Mouse (Mus musculus) thymus, postnatal 0 days (tissue): ENCODE measurements around the gene Bpifb5. TPM values are rescaled to one million over a fixed set of nuclear protein-coding genes. Genes with fewer than 3 reads are reported as not detected.
"Not testable (repeated sequence)": the region's sequence is repeated elsewhere in the genome, so short reads cannot be mapped to it uniquely, and the experiment has no call there.

Experiments used
- DNase-seq: peaks from one replicate; pipeline ENCODE4 v3.0.0-alpha.2; 2015; ENCODE audit warnings: low spot score
- polyA plus RNA-seq: library from polyadenylated mRNA; unstranded; fragments of >200 nt; fragmentation: Nextera tagmentation; extraction: Ambion mirVana; gene quantifications from 2 replicates; pipeline ENCODE4 v1.2.1, GENCODE M21; 2015

The Bpifb5 gene
- 0.24 and 0.35 TPM in 2 replicates for polyA plus RNA-seq

DNA sequence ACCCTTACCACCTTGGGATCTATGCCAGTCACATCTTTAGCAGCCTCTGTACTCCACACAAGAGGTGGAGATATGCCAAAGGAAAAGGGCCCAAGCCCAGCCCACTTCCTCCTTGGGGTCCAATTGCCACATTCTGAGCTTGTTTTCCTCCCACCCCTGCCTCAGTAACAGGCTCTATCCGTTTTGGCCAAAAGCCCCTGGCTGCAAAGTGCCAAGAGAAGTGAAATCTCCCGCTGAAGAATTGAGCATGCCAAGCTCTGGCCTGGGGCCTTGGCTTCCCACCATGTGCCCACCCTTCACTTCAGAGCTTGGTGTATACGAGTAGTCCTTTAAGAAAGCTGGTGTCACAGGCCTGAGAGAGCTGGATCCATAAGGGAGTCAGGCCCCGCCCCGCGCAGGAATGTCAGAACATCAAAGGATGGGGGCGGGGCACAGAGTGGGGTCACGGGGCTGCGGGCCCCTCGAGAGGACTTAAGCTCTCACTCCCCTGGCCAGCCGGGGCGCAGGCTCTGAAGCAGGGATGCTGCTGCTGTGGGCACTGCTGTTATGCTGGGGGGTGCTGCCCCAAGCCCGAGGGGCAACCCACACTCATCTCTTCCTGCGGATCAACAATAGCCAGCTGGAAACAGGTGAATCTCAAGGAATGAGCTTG, at the start of gene Bpifb5:
Bpifb5 (plus strand) TSS at position 478 of the 652 bp plus-strand sequence.
- no peak for DNase-seq

DNA sequence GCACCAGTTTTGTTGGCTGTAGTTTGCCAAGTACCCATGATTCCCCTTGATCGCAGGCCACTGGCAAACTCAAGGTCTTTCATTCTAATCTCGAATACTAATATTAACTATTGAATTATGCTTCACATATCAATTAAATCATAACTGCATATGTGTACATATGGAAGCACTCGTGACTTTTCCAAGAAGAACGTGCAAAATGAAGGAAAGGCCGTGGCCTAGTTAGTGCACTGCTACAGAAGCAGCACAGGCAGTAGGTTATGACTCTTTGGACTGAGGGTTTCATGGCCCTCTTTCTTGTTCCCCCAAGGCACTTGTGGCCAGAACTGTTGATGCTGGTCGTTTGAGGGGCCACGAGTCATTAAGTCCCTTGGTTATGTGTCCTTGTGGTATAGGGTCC, 41.6 kb upstream of the Bpifb5 start:
- DNase-seq: not testable (repeated sequence)

DNA sequence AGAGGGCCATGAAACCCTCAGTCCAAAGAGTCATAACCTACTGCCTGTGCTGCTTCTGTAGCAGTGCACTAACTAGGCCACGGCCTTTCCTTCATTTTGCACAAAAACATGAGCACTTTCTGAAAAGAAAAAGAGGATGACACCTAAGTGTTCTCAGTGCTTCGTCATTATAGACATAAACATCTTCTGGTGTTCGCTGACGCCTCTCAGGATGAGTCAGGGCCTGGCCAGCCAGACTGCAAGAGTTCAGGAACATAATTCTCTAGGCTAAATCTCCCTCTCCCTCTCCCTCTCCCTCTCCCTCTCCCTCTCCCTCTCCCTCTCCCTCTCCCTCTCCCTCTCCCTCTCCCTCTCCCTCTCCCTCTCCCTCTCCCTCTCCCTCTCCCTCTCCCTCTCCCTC, 40.5 kb upstream of the Bpifb5 start:
- DNase-seq: not testable (repeated sequence)

DNA sequence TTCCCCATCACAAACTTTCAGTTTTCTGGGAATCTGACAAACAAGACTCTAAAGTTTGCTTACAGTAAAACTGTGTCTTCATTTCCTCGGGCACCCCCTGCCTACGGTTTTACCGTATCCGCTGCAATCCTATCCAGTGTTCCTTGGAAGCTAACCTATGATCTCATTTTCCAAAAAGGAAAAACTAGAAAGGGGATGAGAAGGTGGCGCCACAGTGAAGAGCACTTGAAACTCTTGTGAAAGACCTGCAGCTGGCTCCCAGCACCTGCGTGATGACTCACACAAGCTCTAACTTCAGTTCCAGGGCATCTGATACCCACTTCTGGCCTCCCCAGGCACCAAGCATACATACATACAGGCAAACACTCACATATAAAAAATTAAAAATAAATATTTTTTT, 38.2 kb upstream of the Bpifb5 start:
- no peak for DNase-seq

DNA sequence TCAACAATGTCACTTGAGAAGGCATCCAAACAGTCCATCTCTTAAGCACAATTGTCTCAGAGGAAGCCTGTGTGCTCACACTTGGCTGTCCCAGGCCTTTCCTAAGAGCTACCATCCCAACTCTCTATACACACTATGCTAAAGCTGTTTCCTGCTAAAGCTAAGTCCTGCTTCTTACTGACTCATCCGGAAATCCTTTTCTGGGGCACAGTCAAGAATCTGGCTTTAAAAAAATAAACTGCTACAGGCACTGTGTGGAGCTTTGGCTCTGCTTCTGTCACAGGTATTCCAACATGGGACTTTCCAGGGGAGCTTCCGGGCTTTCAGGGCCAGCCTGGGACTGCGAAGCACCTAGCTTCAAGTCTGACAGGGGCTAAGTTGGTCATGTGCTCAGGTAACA, 37.8 kb upstream of the Bpifb5 start:
- no peak for DNase-seq

DNA sequence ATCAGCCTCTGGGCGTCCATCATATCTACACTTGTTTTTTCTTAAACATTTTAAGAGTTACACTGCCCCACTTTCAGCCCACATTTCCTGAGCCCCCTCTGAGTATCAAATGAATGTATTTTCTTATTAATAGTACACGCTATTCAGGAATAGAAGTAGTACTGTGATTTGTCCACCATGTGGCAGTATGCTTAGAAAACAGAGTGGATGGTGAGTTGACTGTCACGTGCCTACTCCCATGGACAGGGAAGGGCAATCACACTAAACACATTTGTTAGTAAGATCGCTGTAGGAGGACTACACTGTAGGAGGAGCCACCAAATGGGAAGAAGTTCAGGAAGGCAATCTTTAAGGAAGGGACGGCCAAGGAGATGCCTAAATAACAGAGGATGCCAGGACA, 36.1 kb upstream of the Bpifb5 start:
- no peak for DNase-seq

DNA sequence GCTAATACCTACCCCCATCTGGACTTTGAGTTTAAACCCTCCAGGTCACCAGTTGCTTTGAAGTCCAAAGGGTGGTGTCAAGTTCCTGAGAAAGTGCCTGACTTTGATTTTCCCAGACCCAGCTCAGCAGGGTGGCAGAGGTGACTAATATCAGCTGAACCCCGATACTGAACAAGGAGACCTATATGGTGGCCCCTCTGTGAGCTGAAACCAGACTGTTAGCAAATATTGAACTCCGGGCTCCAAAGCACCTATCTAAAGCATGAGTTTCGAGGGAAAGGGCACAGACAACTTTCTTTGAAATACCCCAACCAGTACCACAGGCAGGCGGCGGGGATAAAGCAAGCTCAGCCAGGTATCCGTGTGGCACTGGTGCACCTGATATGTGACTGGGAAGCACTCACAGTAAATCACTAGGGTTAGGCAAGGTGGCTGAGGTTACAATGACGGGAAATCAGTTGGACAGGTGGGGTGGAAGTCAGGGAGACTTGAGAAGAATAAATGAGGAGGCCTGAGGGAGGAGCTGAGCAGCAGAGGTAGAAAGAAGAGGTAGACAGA, 33.6 kb upstream of the Bpifb5 start:
- DNase-seq: no peak

DNA sequence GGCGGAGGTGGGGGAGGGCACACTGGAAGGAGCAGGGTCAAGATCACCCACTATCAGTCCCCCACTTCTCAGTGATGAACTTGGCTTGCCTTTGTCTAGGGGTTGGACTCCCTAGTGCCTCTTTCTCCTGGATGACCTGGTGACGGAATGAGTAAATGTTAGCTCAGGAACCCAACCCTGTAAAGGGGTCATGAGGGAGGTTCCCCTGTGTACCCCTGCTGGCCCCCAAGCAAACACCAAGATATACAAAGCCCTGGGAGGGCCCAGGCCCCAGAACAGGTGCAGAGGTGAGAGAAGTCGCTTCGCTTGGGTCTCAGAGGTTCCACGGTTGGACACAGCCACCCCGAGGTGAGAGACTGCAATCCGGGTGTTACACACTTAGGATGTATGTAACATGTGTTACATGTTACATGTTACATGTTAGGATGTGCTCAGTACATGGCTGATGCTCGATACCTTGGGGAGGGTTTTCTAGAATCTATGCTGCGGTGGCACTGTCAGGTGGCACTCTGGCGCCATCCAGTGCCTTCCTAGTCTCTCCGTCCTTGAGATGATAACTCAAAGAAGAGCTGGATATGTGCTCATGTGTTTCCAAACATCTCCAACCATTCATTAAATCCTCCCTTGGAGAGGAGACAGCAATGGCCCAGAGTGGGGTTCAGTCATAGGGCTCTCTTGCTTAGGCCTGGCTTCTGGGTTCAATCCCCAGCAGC, 32.8 kb upstream of the Bpifb5 start, which contains the start of gene Bpifb1:
Bpifb1 (plus strand) TSS at position 273 of the 713 bp plus-strand sequence.
- no peak for DNase-seq

DNA sequence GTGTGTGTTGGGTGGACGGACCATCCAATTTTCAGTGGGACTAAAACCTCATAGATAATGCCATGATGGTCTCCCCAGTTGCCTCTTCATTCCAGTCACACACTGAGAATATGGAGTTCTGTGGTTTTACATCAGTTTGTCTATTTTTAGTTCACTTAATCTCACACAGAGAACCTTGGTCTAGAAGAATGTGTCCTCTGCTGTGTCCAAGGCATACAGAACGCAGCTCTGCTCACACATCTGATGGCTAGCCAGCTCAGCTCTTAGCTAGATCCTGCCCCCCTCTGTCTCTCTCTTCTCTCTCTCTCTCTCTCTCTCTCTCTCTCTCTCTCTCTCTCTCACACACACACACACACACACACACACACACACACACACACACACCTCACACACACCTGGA, 31.4 kb upstream of the Bpifb5 start:
- no peak for DNase-seq

DNA sequence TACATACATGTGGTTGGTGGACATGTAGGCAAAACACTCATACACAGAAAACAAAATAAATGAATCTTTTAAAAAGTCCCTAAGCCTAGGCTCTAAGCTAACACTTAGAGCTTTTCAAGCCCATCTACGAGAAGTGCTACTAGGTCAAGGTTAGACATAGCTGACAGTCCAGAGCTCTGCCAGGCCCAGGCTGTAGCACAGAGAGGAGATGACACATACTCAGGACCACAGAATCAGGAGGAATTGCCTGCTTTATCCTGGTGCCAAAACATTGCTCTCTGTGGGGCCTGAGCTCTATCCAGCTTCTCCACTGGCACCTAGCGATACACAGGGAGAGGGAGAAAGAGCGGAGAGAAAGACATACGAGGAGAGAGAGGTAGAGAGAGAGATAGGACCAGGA, 30.5 kb upstream of the Bpifb5 start:
- no peak for DNase-seq

DNA sequence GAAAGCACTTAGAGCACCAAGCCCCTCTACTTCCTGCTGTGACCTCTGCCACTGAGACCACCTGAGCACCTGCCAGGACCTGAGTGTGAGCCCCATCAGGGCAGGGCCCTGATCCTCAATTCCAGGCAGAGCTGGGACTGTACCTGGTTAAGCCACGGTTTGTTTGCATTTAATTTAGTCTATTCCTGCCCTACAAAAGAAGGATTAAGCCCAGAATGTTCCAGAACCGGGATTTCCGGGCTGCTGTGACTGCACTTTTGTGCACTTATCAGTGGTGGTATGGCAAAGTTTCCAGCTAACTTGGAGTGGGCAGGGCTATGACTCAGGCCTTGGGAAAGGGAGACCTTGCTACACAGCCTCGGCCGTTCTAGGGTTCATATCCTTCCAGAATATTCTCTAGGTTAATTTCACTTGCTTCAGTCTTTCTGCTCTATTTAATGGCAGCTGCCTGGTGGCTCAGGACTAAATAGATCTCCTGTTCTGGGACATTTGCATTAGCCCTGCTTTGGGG, 29.5 kb upstream of the Bpifb5 start:
- DNase-seq: no peak

DNA sequence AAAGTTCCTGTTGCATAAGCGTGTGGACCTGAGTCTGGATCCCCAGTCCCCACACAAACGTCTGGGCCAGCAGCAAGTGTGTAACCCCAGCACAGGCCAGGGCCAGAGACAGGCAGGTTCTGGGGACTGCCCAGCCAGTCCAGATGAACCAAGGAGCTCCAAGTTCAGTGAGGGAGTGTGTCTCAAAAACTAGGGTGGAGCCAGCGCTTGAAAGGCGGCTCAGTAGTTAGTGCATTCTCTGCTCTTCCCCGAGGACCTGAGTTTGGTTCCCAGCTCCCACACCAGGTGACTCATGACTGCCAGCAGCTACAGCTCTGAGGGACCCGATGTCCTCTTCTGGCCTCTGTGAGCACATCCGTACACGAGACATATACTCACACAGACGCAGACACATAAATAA, 26.5 kb upstream of the Bpifb5 start:
- DNase-seq: no peak

DNA sequence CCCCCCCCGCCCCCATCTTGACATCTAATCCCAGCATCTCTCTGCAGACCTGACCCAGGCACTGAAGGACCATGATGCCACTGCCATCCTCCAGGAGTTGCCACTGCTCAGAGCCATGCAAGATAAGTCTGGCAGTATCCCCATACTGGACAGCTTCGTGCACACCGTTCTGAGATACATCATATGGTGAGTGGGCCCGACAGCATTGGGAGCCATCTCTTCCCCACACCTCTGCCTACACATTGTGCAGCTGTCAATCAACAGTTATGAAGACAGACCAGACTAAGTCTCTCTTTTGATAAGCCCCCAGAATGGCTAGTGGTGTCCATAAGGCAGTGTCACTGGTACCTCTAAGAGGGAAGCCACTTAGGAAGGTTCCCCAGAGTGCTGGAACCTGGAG, 18.9 kb upstream of the Bpifb5 start:
- DNase-seq: no peak

DNA sequence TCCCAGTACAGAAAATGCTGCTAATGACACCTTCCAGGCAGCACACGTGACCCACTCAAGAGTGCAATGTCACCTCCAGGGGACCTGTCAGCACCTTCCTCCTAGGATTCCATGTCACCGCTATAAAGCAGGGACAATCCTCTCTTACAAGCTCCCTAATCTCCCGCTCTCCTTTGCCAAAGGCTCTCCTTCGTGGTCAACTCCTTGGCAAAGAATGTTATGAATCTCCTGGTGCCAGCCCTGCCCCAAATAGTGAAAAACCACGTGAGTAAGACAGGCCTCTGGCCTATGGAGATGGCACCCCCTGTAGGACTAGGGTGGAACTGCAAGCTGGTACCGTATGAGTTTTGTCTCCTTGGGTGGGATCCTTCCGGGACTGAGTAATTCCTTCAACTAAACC, 16.6 kb upstream of the Bpifb5 start:
- peak; percentile 23 for DNase-seq

DNA sequence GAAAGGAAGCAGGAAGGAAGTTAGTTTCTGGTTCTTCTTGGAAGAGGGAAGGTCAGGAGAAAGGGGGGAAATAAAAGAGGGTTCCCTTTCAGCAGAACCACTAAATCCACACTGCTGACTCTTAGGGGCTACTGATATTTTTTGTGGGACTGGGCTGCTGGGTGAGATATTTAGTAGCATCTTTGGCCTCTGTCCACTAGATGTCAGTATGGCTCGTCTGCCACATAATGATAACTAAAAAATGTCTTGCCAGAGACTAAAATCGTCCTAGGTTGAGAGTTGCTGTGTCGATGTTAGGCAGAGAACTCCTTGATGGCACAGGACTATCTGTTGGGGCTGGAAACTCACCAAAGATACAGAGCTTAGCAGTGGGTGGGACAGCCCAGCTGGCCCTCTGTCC, 14.4 kb upstream of the Bpifb5 start:
- DNase-seq: peak; percentile 8

DNA sequence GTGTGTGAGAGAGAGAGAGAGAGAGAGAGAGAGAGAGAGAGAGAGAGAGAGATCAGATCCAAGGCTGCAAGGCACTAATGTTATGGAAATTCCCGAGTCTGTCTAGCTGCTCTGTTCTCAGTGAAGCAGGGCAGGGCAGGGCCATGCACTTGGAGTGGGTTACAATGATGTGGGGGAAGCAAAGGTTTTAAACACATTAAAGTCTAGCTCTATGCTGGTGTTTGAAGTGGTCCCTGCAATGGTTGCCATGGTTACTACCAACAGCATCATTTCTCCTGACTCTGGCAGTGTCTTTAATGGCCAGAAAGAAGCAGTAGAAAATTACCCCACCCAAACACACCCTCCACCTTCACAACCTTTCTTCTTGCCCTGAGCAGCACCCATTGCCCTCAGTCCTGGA, 12.4 kb upstream of the Bpifb5 start:
- no peak for DNase-seq

DNA sequence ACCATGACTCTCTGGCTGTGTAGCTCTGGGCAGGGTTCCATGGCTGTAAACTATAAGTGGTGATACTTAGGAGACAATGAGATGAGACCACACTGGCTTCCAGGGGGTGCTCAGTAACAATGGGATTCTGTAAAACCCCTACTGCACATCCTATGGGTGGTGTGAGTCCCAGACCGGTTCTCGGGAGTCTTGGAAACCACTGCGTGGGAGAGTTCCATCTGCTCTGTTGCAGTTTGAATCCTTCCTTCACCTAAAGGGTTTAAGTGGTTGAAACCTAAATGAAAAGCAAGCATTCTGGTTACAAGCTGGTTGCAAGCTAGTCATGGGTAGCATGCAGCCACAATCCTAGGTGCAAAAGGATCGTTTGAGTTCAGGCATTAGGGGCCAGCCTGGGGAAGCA, 11.7 kb upstream of the Bpifb5 start:
- DNase-seq: no peak

DNA sequence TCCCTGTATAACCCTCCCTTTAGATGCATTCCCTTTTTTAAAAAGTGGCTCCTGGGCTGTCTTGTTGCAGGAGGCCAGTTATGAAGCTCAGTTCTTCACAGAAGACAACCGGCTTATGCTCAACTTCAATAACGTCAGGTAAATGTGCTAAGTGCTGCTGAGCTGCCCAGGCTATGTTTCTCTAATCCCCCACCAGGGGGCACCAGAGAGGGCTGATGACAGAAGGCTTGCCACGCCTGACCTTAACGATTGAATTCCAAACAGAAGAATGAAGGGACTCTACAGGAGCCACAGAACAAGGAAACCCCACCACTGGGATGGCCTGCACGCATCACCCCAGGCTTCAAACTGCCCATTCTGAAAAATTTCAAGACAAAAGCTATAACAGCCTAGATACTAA, 8.4 kb upstream of the Bpifb5 start:
- peak; percentile 62 for DNase-seq

DNA sequence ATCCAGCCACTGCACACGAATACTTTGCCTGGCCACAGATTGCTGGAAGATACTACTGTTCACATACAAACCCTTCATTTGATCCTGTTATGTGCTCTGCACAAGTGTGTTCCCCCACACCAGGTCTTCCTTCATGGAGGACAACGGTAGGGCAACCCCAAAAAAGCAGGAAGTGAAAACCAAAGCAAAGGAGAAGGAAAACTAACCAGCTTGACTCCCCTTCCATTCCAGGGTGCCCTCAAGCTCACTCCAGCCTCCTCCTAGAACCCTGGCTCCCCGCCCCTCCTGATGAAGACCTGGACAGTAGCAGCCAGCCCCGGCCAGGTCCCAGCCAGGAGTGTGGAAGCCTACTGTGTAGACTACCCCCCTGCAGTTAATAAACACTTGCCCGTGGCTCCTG, 3.6 kb upstream of the Bpifb5 start:
- DNase-seq: no peak

DNA sequence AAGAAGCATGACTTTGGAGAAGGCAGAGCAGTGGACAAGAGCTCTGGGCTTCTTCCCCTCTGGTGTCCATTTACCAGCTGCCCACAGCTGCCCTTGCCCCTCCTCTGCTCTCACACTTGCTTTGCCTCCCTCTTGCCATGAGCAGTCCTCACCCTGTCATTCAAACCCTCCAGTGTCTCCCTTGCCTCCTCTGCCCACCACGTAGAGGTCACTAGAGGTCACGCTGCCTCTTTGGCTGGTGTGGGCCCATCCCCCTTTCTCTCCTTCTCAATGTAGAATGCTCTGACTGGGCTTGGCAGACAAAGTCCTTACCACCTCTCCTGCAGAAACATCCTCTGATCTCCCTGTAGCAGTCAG, 353 bp downstream of the Bpifb5 start:
- no peak for DNase-seq

DNA sequence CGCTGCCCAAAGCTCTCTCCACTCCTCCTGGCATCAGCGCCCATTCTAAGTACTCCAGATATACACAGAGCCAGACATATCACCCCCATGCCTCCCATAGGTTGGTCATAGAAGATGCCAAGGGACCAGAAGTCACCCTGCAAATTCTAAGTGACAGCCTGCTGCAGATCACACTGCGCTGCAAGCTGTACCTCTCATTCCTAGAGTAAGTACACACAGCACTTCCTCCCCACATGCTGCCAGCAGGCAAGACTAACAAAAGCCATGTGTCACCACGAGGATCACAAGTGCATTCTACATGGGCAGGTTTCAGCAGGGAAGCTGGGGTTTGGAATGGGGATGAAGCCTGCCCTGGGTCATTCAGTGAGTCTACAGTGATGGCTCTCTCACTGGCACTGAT, 3.4 kb downstream of the Bpifb5 start:
- no peak for DNase-seq

DNA sequence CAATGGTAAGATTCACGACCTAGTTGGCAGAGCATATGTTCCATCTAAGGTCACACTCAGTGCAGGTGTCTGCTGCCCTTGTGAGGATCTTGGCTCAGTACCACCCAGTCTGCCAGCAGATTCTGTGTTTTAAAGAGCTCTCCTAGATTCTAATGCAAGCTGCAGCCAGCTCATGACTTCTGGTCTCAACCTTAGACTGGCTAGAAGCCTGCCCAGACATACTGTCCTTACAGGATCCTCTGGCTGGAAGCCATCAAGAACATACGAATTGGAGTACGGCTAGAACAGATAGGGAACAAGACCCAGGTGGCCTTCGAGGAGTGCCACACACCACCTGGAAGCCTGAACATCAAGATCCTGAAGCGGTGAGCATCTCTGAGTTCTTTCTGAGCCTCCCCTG, 4.3 kb downstream of the Bpifb5 start:
- DNase-seq: no peak

DNA sequence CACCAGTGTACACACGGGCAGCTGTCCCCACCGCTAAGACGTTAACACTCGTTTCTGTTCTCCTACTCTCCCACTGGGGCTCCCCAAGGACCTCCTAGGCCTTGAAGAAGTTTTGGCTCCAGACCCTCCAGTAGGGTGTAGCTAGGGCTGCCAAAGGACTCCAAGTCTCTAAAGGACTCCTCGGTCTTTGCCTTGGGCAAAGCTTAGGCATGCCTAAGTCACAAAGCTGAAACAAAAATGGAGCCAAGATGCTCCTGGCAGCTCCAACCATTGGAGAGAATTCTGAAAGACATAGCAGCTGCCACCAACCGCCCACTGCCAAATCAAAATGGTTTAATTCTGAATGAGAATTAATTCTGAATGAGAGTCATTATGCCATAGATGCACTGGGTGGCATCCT, 9.9 kb downstream of the Bpifb5 start:
- DNase-seq: no peak
